Mouse (Mus musculus): ENCODE results near the gene Neurl1b.

- TF ChIP-seq CTCF (IDR thresholded peaks at IDR 0.05; ENCODE audit: borderline replicate concordance, control insufficient read depth, extremely low read depth, insufficient read depth, low read length, poor library complexity) (no peak), POLR2A (IDR thresholded peaks at IDR 0.05; ENCODE audit: control insufficient read depth, extremely low read depth, insufficient read depth, low read length, poor library complexity) (no peak)
Measured at GRCm38 (mm10) chr17:26422390-26422789, 7.8 kb downstream of the Neurl1b start.
